18 mouse cellular contexts compared by ENCODE assay signal in the genomic region with DNA sequence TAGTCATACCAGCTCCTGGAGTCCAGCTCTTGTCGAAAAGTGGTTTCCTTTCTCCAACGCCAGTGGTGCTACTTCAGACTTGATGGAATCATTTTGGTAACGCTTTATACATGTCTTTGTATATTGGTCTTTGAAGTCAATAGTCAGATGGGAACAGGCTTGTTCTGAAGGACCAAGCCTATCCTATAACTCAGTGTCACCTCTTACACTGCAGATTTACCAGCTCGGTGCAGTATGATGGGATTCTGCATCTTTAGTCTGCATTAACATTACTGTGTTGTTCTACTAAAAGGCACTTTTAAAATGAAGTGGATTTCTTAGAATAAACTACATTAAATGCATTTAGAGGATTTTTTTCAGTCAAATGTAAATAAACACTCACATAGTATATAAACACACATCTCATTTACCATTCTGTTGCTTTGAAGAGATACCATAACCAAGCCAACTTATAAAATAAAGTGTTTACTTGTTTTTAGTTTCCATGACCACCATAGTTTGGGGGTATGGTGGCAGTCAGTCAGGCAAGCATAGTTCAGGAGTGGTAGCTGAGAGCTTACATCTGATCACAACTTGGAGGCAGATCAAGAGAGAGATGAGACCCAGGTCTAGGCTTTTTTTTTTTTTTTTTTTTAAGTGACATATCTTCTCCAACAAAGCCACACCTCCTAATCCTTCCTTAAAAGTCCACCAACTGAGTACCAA. TPM values are rescaled to one million over a fixed set of nuclear protein-coding genes. Genes with fewer than 3 reads are reported as not detected.
"Had no signal": no experiment of that assay in that cellular context is flagged by ENCODE, and none has a peak within 500 bp of the region (broad histone marks: within the 10 kb centered on the region; RNA-seq: fewer than 3 reads in every experiment).

No protein-coding gene starts in this region.

- ATAC-seq: liver, postnatal 0 days; midbrain, embryonic 13.5 days; midbrain, embryonic 15.5 days had no signal

- H3K4me3 ChIP-seq: liver, embryonic 13.5 days; liver, embryonic 15.5 days; megakaryocyte, embryonic 14.5 days; midbrain, embryonic 13.5 days; midbrain, embryonic 15.5 days; neural tube, embryonic 12.5 days; stomach, embryonic 15.5 days had no signal

- H3K36me3 ChIP-seq: midbrain, embryonic 15.5 days had no signal

- DNase-seq: liver, embryonic 13.5 days; liver, postnatal 0 days; lung, postnatal 14 days; right cerebral cortex, postnatal 14 days; thymus, adult 2 months; thymus, postnatal 25 days had no signal

- H3K9me3 ChIP-seq: liver, embryonic 13.5 days; liver, embryonic 15.5 days; megakaryocyte, embryonic 14.5 days; midbrain, embryonic 13.5 days; midbrain, embryonic 15.5 days; neural tube, embryonic 12.5 days; stomach, embryonic 15.5 days had no signal

- H3K4me2 ChIP-seq: liver, embryonic 11.5 days; liver, embryonic 13.5 days; liver, embryonic 15.5 days; midbrain, embryonic 11.5 days; midbrain, embryonic 13.5 days; midbrain, embryonic 15.5 days; neural tube, embryonic 12.5 days; stomach, embryonic 15.5 days had no signal

- H3K27ac ChIP-seq: liver, embryonic 13.5 days; liver, embryonic 15.5 days; macrophage; midbrain, embryonic 13.5 days; midbrain, embryonic 15.5 days; neural tube, embryonic 12.5 days; stomach, embryonic 15.5 days; stomach, postnatal 0 days had no signal

- H3K9ac ChIP-seq: liver, embryonic 13.5 days; liver, embryonic 15.5 days; liver, postnatal 0 days; midbrain, embryonic 13.5 days; midbrain, embryonic 15.5 days; neural tube, embryonic 12.5 days; stomach, embryonic 15.5 days had no signal

- H3K27me3 ChIP-seq: liver, embryonic 13.5 days; liver, embryonic 15.5 days; megakaryocyte, embryonic 14.5 days; midbrain, embryonic 13.5 days; midbrain, embryonic 15.5 days; neural tube, embryonic 12.5 days; stomach, embryonic 15.5 days had no signal

- H3K4me1 ChIP-seq: liver, embryonic 13.5 days; liver, embryonic 15.5 days; megakaryocyte, embryonic 14.5 days; midbrain, embryonic 13.5 days; midbrain, embryonic 15.5 days; neural tube, embryonic 12.5 days; stomach, embryonic 15.5 days had no signal

RNA-seq across cellular contexts. Expression of gene Kif7, which starts 44.5 kb away (rescaled TPM):
- total RNA-seq: monocyte, adult 5-6 weeks had no signal

RNA-seq across cellular contexts. Expression of gene Rhcg, which starts 53.6 kb away (rescaled TPM):
- total RNA-seq: monocyte, adult 5-6 weeks; neutrophil, adult 5-6 weeks had no signal
- polyA plus RNA-seq: liver, embryonic 11.5 days; macrophage had no signal
